Mouse (Mus musculus) erythroid progenitor cell, adult 5-6 weeks (primary cell): Measurements from ENCODE around the gene Serpine1. TPM values are rescaled to one million over a fixed set of nuclear protein-coding genes. Genes with fewer than 3 reads are reported as not detected.

Source experiments
- ATAC-seq: replicated peaks from 2 replicates; pipeline ENCODE4 v1.8.0; 2016; ENCODE audit warnings: moderate number of reproducible peaks, mild to moderate bottlenecking, moderate TSS enrichment, inconsistent platforms; ENCODE audit not compliant: poor library complexity, low FRiP score, severe bottlenecking
- total RNA-seq, 2 experiments: library from RNA; stranded (forward) in 1 of 2; stranded (reverse) in 1 of 2; fragments of 150-400 nt in 1 of 2; fragments of 186-747, 209-891 nt in 1 of 2; gene quantifications; 2 replicates each; pipeline versions ENCODE4 v1.2.3 to v1.2.4; 2015 to 2017; ENCODE audit warnings: low replicate concordance in 2 of 2

Serpine1 gene
- total RNA-seq, 2 experiments from 2014 or later, result not detected

DNA sequence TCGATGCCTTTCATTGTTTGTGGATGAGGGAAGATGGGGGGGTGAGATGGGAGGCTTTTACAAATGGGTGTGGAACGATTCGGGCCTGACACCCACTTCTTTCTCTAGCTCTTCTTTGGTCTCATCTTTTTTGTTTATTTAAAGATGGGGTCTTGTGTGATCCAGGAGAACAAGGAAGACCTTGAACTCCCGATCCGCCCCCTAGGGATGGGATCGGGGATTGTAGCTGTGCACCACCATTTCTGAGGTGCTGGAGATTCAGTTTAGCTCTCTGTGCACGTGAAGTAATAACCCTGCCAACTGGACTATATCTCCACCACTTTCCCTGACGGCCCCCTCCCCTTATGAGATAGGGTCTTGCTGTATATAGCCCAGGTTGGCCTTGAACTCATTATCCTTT is 6.1 kb downstream of the Serpine1 start:
- no peak for ATAC-seq

DNA sequence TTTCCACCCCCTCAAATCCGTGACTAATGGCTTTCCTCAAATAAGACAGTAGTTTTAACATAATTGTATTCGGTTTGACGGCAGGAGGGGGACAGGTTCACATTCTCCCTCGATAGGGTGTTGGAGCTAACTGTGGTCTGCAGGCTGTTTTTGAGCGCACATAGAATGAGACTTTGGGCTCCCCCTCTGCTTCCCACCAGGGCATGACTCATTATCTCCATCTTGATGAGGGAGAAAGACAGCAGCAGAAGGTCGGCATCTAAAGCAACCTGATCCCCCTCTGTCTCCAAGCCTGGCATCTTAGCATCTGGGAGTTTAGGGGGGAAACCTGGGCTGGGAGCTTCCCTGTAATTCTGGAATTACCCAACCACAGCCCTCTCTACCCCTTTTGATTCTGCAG is 6.6 kb downstream of the Serpine1 start:
- no peak for ATAC-seq

DNA sequence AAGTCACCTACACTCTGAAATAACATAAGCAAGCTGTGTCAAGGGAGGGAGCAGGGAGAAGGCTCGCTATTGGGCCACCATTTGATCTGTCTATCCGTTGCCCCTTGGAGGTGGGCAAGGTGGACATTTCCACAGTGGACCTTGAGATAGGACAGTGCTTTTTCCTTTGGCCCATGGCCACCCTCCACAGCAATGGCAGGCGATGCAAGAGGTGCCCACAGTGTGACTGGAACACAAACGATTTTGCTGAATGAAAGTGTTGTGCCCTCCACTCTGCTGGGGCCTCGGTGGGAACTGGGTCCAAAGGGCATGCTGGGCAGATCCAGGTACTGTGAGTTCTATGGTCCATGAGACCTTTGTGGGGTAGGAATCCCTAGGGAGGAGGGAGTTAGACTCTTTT is 9.5 kb downstream of the Serpine1 start:
- no peak for ATAC-seq

DNA sequence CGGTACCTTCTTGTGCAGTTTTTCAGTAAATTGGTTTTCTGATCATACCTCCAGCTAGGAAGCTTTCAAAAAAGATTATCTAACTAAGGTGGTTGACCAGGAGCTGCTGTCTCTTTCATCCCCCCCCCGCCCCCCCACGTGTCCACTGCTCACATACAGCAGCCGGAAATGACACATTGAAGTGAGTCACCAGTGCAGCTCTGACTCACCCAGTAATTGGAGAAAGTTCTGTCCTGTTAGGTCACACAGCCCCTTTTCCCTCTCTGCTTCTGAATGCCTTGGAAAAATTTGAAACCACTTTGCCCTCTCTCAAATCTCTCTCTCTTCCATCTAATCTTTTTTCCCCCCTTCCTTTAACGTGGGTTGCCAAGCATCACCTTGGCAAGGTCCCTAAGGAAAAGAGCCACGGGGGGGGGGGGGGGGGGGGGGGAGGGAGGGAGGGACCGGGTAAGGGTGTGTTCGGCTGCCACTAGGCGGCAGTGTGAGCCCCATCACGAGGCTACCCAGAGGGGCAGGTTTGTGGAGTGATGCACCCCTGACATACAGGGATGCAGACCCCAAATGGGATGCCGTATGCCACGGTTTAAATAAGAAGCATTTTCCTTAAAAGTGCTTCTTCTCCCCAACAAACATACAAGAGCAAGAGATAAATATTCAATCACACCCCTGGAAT is 10.1 kb downstream of the Serpine1 start:
- ATAC-seq, result no peak

GRCm38 (mm10) chr5:137054873-137055272 is 17.2 kb downstream of the Serpine1 start:
- ATAC-seq, result no peak

GRCm38 (mm10) chr5:137054299-137054698 is 17.8 kb downstream of the Serpine1 start:
- ATAC-seq, result peak; percentile 34; the same call in 1 of the 2 replicates

DNA sequence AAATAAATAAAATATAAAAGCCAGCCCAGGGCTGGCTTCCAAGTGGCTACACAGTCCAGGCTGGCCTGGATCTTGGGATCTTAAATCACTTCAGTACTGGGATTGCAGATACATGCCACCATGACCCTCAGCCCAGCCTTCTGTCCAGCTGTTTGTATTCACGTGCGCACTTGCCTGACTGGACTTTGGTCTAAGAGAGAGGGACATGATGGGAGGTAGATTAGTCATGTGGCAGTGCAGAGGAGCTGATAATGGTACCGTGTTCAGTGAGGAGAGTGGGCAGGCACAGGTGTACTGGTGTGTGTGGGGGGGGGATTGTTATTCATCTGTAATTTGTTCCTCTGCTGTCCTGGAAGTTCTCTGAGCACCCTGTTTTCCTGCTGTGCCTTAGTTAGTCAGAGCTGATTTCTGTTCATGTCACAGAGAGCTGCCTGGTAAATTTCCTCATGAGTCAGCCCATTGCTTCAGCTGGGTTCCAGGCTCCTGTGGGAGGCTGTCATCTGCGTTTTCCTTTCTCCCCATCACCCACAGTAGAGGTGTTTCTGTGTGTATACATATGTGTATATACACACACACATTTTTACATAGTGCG is 20.1 kb downstream of the Serpine1 start:
- no peak for ATAC-seq

GRCm38 (mm10) chr5:137051125-137051524 is 20.9 kb downstream of the Serpine1 start:
- ATAC-seq, result no peak

DNA sequence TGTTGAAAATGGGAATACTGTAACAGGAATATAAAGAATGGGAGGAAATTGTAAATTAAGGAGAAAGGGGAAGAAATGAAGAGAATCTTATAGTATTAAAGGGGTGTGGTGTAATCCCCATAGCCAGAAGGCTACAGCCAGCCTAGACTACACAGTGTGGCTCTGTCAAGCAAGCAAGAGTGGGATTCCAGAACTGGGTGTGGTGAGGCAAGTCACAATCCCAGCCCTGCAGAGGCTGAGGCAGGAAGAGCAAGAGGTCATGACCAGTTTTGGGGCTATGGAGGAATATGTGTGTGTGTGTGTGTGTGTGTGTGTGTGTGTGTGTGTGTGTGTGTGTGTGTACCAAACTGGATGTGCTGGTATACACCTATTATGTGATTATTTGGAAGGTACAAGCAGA is 25.1 kb downstream of the Serpine1 start:
- no peak for ATAC-seq

GRCm38 (mm10) chr5:137046324-137046718 is 25.7 kb downstream of the Serpine1 start:
- ATAC-seq, result 0 out of 2 replicates have a peak, but pooled peaks have one; percentile 17

GRCm38 (mm10) chr5:137045402-137046323 is 26.4 kb downstream of the Serpine1 start, which contains the start of gene Ap1s1:
Ap1s1 (minus strand) TSS chr5:137046135.
- peak; percentile 86 for ATAC-seq

- ATAC-seq, result no peak
Measured at GRCm38 (mm10) chr5:137043997-137044396, 28.1 kb downstream of the Serpine1 start.

DNA sequence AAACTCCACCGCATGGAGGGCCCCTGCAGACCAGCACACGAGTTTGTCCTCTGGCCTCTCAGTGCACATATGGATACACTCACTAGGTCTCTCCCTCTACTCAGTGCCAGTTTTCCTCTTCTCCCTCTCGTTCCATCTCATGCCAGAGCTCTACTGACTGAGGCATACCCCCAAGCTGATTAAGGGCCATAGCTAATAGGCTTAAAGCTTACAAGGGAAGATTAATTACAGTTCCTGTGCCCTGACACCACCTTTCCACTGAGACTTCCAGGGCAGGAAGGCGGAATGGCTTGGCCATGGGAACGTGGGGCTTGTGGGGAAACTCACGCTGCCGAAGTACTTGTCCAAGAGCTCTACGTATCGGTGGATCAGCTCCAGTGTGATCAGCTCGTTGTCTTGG is 30.6 kb downstream of the Serpine1 start:
- ATAC-seq, result no peak

GRCm38 (mm10) chr5:137039453-137039852 is 32.6 kb downstream of the Serpine1 start:
- no peak for ATAC-seq

GRCm38 (mm10) chr5:137036211-137036610 is 35.9 kb downstream of the Serpine1 start:
- no peak for ATAC-seq

DNA sequence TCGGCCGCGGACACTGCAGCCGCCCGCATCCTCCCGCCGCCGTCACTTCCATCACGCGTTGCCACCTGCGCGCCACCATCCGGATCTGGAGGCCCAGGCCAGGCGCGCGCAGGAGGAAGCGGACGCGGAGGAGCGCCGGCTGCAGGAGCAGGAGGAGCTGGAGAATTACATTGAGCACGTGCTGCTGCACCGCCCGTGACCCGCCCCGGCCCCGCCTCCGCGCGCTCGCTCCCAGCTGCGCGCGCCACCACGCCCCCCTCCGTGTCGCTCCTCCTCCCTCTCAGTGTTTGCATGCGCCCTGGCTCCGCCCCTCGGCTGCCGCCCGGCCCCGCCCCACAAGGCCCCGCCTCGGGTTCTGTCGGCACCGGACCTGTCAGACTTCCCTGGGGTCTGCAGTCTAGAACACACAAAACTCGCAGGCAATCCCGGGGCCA is 39.4 kb downstream of the Serpine1 start:
- peak; percentile 85 for ATAC-seq

DNA sequence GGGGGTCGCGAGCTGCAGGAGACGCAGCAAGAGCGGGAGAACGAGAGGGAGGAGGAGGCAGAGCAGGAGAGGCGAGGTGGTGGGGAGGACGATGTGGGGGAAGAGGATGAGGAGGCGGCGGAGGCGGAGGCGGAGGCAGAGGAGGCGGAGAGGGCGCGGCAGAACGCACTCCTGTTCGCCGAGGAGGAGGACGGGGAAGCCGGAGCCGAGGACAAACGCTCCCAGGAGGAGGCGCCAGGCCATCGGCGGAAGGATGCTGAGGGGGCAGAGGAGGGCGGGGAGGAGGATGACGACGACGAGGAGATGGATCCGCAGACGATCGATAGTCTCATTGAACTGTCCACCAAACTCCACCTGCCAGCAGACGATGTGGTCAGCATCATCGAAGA is 40.0 kb downstream of the Serpine1 start:
- no peak for ATAC-seq

GRCm38 (mm10) chr5:137031076-137032032 is 40.7 kb downstream of the Serpine1 start:
- no peak for ATAC-seq

GRCm38 (mm10) chr5:137030416-137030810 is 41.7 kb downstream of the Serpine1 start:
- no peak for ATAC-seq
